Mouse (Mus musculus): ENCODE results near the gene Tstd1. TPM values are rescaled to one million over a fixed set of nuclear protein-coding genes. Genes with fewer than 3 reads are reported as not detected.

Gene Tstd1
- polyA plus RNA-seq, 1 experiment = 0.66 TPM

DNA sequence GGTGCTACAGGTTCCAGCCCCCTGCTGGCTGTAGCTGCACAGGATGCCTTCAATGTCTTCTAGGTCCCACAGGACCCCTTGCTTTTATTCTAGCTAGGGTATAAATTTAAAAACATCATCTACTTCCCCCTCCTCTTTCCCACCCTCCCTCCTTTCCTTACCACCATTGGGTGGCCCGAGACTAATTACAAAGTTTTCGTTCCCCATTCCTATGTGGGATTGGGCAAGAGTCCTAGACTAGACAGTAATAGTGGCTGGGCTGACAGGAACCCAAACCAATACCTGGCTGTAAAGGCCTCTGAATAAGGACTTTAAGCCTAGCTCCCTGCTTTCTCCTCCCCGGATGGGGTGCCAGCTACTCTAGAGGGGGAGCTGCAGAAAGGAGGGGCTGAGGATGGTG is 44.5 kb downstream of the Tstd1 start:
- Histone ChIP-seq H3K4me3 (ENCODE audit: insufficient read depth, poor library complexity, severe bottlenecking) (no peak overlapping the region), H3K79me2 (ENCODE audit: control insufficient read depth, insufficient read depth) (no peaks in the 10 kb centered on the region), H3K79me3 (ENCODE audit: low read depth) (no peaks in the 10 kb centered on the region), H3K27me3 (ENCODE audit: control insufficient read depth, insufficient read depth, insufficient read length) (no peaks in the 10 kb centered on the region), H3ac (ENCODE audit: control insufficient read depth, insufficient read length, low read depth) (no peak overlapping the region), H3K36me3 (ENCODE audit: control insufficient read depth, insufficient read depth) (no peaks in the 10 kb centered on the region)
- TF ChIP-seq MYOD1 (IDR thresholded peaks at IDR 0.05; ENCODE audit: control insufficient read depth, insufficient read length, low read depth) (no peak), USF1 (IDR thresholded peaks at IDR 0.05; ENCODE audit: low read depth) (no peak), CTCF (IDR thresholded peaks at IDR 0.05; ENCODE audit: control insufficient read depth, insufficient read depth, insufficient read length) (no peak), FOSL1 (IDR thresholded peaks at IDR 0.05; ENCODE audit: insufficient read depth, low read length, poor library complexity, severe bottlenecking) (no peak), MYOG (IDR thresholded peaks at IDR 0.05; ENCODE audit: control insufficient read depth, extremely low read depth, insufficient read length) (no peak), CEBPB (IDR thresholded peaks at IDR 0.05; ENCODE audit: low read depth) (no peak), MAX (IDR thresholded peaks at IDR 0.05) (no peak)

DNA sequence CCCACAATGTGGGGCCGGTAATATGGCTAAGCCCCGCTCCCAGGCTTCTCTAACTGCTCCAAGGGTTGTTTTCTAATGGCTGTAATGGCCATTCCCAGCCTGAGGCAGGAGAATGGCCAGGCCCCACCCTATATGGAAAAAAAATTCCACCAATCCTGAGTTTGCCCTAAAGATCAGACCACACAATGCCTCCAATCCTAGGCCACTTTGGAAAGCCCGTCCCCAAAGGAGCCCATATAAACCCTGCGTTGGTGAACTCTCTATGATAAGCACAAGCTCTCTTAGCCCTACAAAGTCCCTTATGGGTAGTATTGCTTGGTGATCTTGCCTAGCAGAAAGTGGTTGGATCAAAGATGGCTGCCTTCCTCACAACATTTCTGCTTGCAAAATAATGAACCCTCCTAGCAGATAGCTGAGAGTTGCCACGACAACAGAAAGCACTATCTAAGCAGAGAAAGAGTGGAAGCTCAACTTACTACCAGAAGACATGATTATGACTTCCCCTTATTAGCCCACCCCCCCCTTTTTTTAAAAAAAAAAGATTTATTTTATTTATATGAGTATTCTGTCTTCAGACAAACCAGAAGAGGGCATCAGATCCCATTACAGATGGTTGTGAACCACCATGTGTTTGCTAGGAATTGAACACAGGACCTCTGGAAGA is 47.2 kb downstream of the Tstd1 start:
- Histone ChIP-seq H3K36me3 (ENCODE audit: control insufficient read depth, insufficient read depth) (no peaks in the 10 kb centered on the region), H3ac (ENCODE audit: control insufficient read depth, insufficient read length, low read depth) (no peak overlapping the region)
- TF ChIP-seq CEBPB (IDR thresholded peaks at IDR 0.05; ENCODE audit: low read depth) (no peak), FOSL1 (IDR thresholded peaks at IDR 0.05; ENCODE audit: insufficient read depth, low read length, poor library complexity, severe bottlenecking) (no peak), CTCF (IDR thresholded peaks at IDR 0.05; ENCODE audit: control insufficient read depth, insufficient read depth, insufficient read length) (no peak), MYOD1 (IDR thresholded peaks at IDR 0.05; ENCODE audit: control insufficient read depth, insufficient read length, low read depth) (no peak), MAX (IDR thresholded peaks at IDR 0.05) (no peak), USF1 (IDR thresholded peaks at IDR 0.05; ENCODE audit: low read depth) (no peak), MYOG (IDR thresholded peaks at IDR 0.05; ENCODE audit: control insufficient read depth, extremely low read depth, insufficient read length) (no peak)

GRCm38 (mm10) chr1:171466565-171466964 is 47.9 kb downstream of the Tstd1 start:
- H3K36me3 ChIP-seq (ENCODE audit: control insufficient read depth, insufficient read depth) = no peaks in the 10 kb centered on the region
- H3K79me3 ChIP-seq (ENCODE audit: low read depth) = no peaks in the 10 kb centered on the region
- no peaks in the 10 kb centered on the region for H3K27me3 ChIP-seq (ENCODE audit: control insufficient read depth, insufficient read depth, insufficient read length)
- H3K79me2 ChIP-seq (ENCODE audit: control insufficient read depth, insufficient read depth) = no peaks in the 10 kb centered on the region
- H3ac ChIP-seq (ENCODE audit: control insufficient read depth, insufficient read length, low read depth) = no peak overlapping the region
- no peak for TF ChIP-seq MYOD1 (IDR thresholded peaks at IDR 0.05; ENCODE audit: control insufficient read depth, insufficient read length, low read depth)
- TF ChIP-seq USF1 (IDR thresholded peaks at IDR 0.05; ENCODE audit: low read depth) = no peak
- no peak for TF ChIP-seq MAX (IDR thresholded peaks at IDR 0.05)
- no peak for TF ChIP-seq FOSL1 (IDR thresholded peaks at IDR 0.05; ENCODE audit: insufficient read depth, low read length, poor library complexity, severe bottlenecking)
- no peak for TF ChIP-seq CTCF (IDR thresholded peaks at IDR 0.05; ENCODE audit: control insufficient read depth, insufficient read depth, insufficient read length)
- TF ChIP-seq MYOG (IDR thresholded peaks at IDR 0.05; ENCODE audit: control insufficient read depth, extremely low read depth, insufficient read length) = no peak
- no peak for TF ChIP-seq CEBPB (IDR thresholded peaks at IDR 0.05; ENCODE audit: low read depth)
- no peak overlapping the region for H3K4me3 ChIP-seq (ENCODE audit: insufficient read depth, poor library complexity, severe bottlenecking)

More for the DNA sequence above, 47.2 kb downstream of the Tstd1 start:
- Histone ChIP-seq H3K27me3 (ENCODE audit: control insufficient read depth, insufficient read depth, insufficient read length) (no peaks in the 10 kb centered on the region), H3K79me2 (ENCODE audit: control insufficient read depth, insufficient read depth) (no peaks in the 10 kb centered on the region), H3K4me3 (ENCODE audit: insufficient read depth, poor library complexity, severe bottlenecking) (no peak overlapping the region), H3K79me3 (ENCODE audit: low read depth) (no peaks in the 10 kb centered on the region)

DNA sequence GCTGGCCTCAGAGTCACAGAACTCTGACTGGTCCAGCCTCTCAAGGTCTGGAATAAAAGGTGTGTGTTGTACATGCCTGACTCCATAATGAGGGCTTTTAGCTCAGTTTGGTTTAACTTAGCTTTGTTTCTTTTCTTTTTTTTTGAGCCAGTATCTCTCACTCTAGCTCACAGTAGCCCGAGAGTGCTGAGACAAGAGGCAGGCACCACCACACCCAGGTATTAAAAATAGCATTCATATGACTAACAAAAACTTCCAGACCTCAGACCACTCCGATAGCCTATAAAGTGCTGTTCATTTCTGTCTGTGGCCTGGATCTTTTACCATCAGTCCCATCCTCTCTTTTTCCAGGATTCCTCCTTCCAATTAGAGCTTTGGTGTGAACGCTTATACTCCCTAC is 51.0 kb downstream of the Tstd1 start:
- H3ac ChIP-seq (ENCODE audit: control insufficient read depth, insufficient read length, low read depth) = no peak overlapping the region
- H3K27me3 ChIP-seq (ENCODE audit: control insufficient read depth, insufficient read depth, insufficient read length) = no peaks in the 10 kb centered on the region
- TF ChIP-seq MAX (IDR thresholded peaks at IDR 0.05) (no peak), MYOG (IDR thresholded peaks at IDR 0.05; ENCODE audit: control insufficient read depth, extremely low read depth, insufficient read length) (no peak), USF1 (IDR thresholded peaks at IDR 0.05; ENCODE audit: low read depth) (no peak), CEBPB (IDR thresholded peaks at IDR 0.05; ENCODE audit: low read depth) (no peak), CTCF (IDR thresholded peaks at IDR 0.05; ENCODE audit: control insufficient read depth, insufficient read depth, insufficient read length) (no peak), MYOD1 (IDR thresholded peaks at IDR 0.05; ENCODE audit: control insufficient read depth, insufficient read length, low read depth) (no peak)

More for the DNA sequence above, 51.0 kb downstream of the Tstd1 start:
- Histone ChIP-seq H3K79me2 (ENCODE audit: control insufficient read depth, insufficient read depth) (no peaks in the 10 kb centered on the region), H3K79me3 (ENCODE audit: low read depth) (no peaks in the 10 kb centered on the region), H3K4me3 (ENCODE audit: insufficient read depth, poor library complexity, severe bottlenecking) (no peak overlapping the region), H3K36me3 (ENCODE audit: control insufficient read depth, insufficient read depth) (no peaks in the 10 kb centered on the region)

Other genes with a start within 250 kb of the Tstd1 start
- 0.13 TPM for gene Pcp4l1, start 222.6 kb upstream of the Tstd1 start, polyA plus RNA-seq (2012; fragmentation: generic; extraction: Trizol)
- gene Nr1i3, start 204.9 kb upstream of the Tstd1 start, polyA plus RNA-seq (2012; fragmentation: generic; extraction: Trizol) = 0.04 TPM
- 58.7 TPM for gene Tomm40l, start 196.4 kb upstream of the Tstd1 start, polyA plus RNA-seq (2012; fragmentation: generic; extraction: Trizol)
- gene Apoa2, start 193.8 kb upstream of the Tstd1 start, polyA plus RNA-seq (2012; fragmentation: generic; extraction: Trizol) = not detected
- gene Fcer1g, start 184.5 kb upstream of the Tstd1 start, polyA plus RNA-seq (2012; fragmentation: generic; extraction: Trizol) = not detected
- 6.7 TPM for gene Adamts4, start 168.5 kb upstream of the Tstd1 start, polyA plus RNA-seq (2012; fragmentation: generic; extraction: Trizol)
- 227 TPM for gene Ndufs2, start 167.5 kb upstream of the Tstd1 start, polyA plus RNA-seq (2012; fragmentation: generic; extraction: Trizol)
- 17.4 TPM for gene B4galt3, start 148.5 kb upstream of the Tstd1 start, polyA plus RNA-seq (2012; fragmentation: generic; extraction: Trizol)
- gene Ppox, start 137.7 kb upstream of the Tstd1 start, polyA plus RNA-seq (2012; fragmentation: generic; extraction: Trizol) = 9.0 TPM
- gene Usp21, start 130.9 kb upstream of the Tstd1 start, polyA plus RNA-seq (2012; fragmentation: generic; extraction: Trizol) = 20.6 TPM
- 100 TPM for gene Ufc1, start 123.8 kb upstream of the Tstd1 start, polyA plus RNA-seq (2012; fragmentation: generic; extraction: Trizol)
- 44.8 TPM for gene Dedd, start 89.7 kb upstream of the Tstd1 start, polyA plus RNA-seq (2012; fragmentation: generic; extraction: Trizol)
- 19.5 TPM for gene Nit1, start 73.2 kb upstream of the Tstd1 start, polyA plus RNA-seq (2012; fragmentation: generic; extraction: Trizol)
- gene Pfdn2, start 73.2 kb upstream of the Tstd1 start, polyA plus RNA-seq (2012; fragmentation: generic; extraction: Trizol) = 90.9 TPM
- gene Klhdc9, start 58.1 kb upstream of the Tstd1 start, polyA plus RNA-seq (2012; fragmentation: generic; extraction: Trizol) = 0.05 TPM
- 0.06 TPM for gene Nectin4, start 48.8 kb upstream of the Tstd1 start, polyA plus RNA-seq (2012; fragmentation: generic; extraction: Trizol)
- gene Arhgap30, start 29.9 kb upstream of the Tstd1 start, polyA plus RNA-seq (2012; fragmentation: generic; extraction: Trizol) = 0.05 TPM
- 70.1 TPM for gene Usf1, start 7.6 kb upstream of the Tstd1 start, polyA plus RNA-seq (2012; fragmentation: generic; extraction: Trizol)
- 3.6 TPM for gene F11r, start 18.7 kb downstream of the Tstd1 start, polyA plus RNA-seq (2012; fragmentation: generic; extraction: Trizol)
- gene Alyref2, start 84.6 kb downstream of the Tstd1 start, polyA plus RNA-seq (2012; fragmentation: generic; extraction: Trizol) = 3.6 TPM
- gene Itln1, start 116.4 kb downstream of the Tstd1 start, polyA plus RNA-seq (2012; fragmentation: generic; extraction: Trizol) = not detected
- gene Cd244a, start 140.3 kb downstream of the Tstd1 start, polyA plus RNA-seq (2012; fragmentation: generic; extraction: Trizol) = not detected
- not detected for gene Ly9, start 188.5 kb downstream of the Tstd1 start, polyA plus RNA-seq (2012; fragmentation: generic; extraction: Trizol)
- not detected for gene Slamf7, start 234.2 kb downstream of the Tstd1 start, polyA plus RNA-seq (2012; fragmentation: generic; extraction: Trizol)